Mouse (Mus musculus) ES-E14 (cell line): Measurements from ENCODE around the gene Apba2. TPM values are rescaled to one million over a fixed set of nuclear protein-coding genes. Genes with fewer than 3 reads are reported as not detected.

Experiments used
- DNase-seq: peaks from one replicate; pipeline ENCODE4 v3.0.0-alpha.2; 2013; ENCODE audit warnings: low read depth, low spot score
- H3K27ac ChIP-seq: 2 replicates; pipeline ENCODE4 v1.5.1; 2012; ENCODE audit warnings: low read depth, mild to moderate bottlenecking, low read length, moderate library complexity, mixed read lengths; ENCODE audit not compliant: poor library complexity, insufficient read depth, severe bottlenecking
- H3K36me3 ChIP-seq: 2 replicates; pipeline ENCODE4 v1.6.1; 2012; ENCODE audit warnings: mild to moderate bottlenecking, low read length, moderate library complexity, mixed read lengths; ENCODE audit not compliant: control insufficient read depth, poor library complexity, insufficient read depth, severe bottlenecking
- H3K4me1 ChIP-seq, 2 experiments: fragments of 150-350 bp in 1 of 2; sonication (generic) in 1 of 2; 2 replicates each; pipeline ENCODE4 v1.6.1; 2012; ENCODE audit warnings: low read length in 2 of 2, mild to moderate bottlenecking in 1 of 2, mixed read lengths in 1 of 2; ENCODE audit not compliant: control insufficient read depth in 2 of 2, insufficient read depth in 2 of 2, poor library complexity in 1 of 2
- H3K4me3 ChIP-seq, 2 experiments: fragments of 150-350 bp in 1 of 2; sonication (generic) in 1 of 2; 2 replicates each; pipeline ENCODE4 v1.5.1; 2012; ENCODE audit warnings: low read length in 2 of 2, low read depth in 1 of 2, mild to moderate bottlenecking in 1 of 2, mixed read lengths in 1 of 2; ENCODE audit not compliant: insufficient read depth in 1 of 2, poor library complexity in 1 of 2, severe bottlenecking in 1 of 2
- H3K9ac ChIP-seq: 2 replicates; pipeline ENCODE4 v1.6.1; 2012; ENCODE audit warnings: low read depth, mild to moderate bottlenecking, low read length, mixed read lengths; ENCODE audit not compliant: poor library complexity, insufficient read depth, severe bottlenecking
- H3K9me3 ChIP-seq: fragments of 150-350 bp; sonication (generic); 2 replicates; pipeline ENCODE4 v1.6.1; 2012; ENCODE audit warnings: low read depth, mild to moderate bottlenecking, low read length; ENCODE audit not compliant: control insufficient read depth, insufficient read depth
- CHD2 ChIP-seq: IDR thresholded peaks from 2 replicates; pipeline ENCODE4 v1.6.1; 2014; ENCODE audit warnings: mild to moderate bottlenecking, low read depth, low read length, inconsistent platforms
- HCFC1 ChIP-seq: IDR thresholded peaks from 2 replicates; pipeline ENCODE4 v1.6.1; 2012; ENCODE audit warnings: low read length, inconsistent platforms, borderline replicate concordance; ENCODE audit not compliant: insufficient read depth
- MAFK ChIP-seq: IDR thresholded peaks from 2 replicates; pipeline ENCODE4 v1.6.1; 2014; ENCODE audit warnings: mild to moderate bottlenecking, low read depth, low read length, inconsistent platforms; ENCODE audit not compliant: insufficient read depth
- ZC3H11A ChIP-seq: IDR thresholded peaks from 2 replicates; pipeline ENCODE4 v1.6.1; 2012; ENCODE audit warnings: low read depth, mild to moderate bottlenecking, inconsistent platforms, low read length, borderline replicate concordance
- ZNF384 ChIP-seq: IDR thresholded peaks from 2 replicates; pipeline ENCODE4 v1.6.1; 2012; ENCODE audit warnings: low read depth, low read length, inconsistent platforms
- in situ Hi-C, 2 experiments: fragments of 600-800 bp; cut with MboI; formaldehyde crosslinking; loops; one replicate each; pipeline ENCODE4 v1.15.1; 2025; ENCODE audit warnings: low sequenced_read_pairs in 2 of 2, inconsistent platforms in 1 of 2; ENCODE audit not compliant: unreplicated experiment in 2 of 2
- total RNA-seq: library from RNA; depleted of rRNA; stranded (reverse); fragments of 300-350 nt; gene quantifications from 2 replicates; pipeline ENCODE4 v1.2.3, GENCODE M21; 2012

Gene Apba2
- total RNA-seq, 1 experiment: 1.7 TPM

GRCm38 (mm10) chr7:64504691-64505231 lies 3.3 kb downstream of the Apba2 start:
- no peak for DNase-seq

GRCm38 (mm10) chr7:64505571-64505970 lies 4.1 kb downstream of the Apba2 start:
- Histone ChIP-seq H3K9ac (no peak overlapping the region), H3K36me3 (no peaks in the 10 kb centered on the region), H3K27ac (no peak overlapping the region), H3K4me1 (no peaks in the 10 kb centered on the region), H3K9me3 (no peaks in the 10 kb centered on the region), H3K4me3 (no peak overlapping the region)
- TF ChIP-seq CHD2 (no peak), ZC3H11A (no peak), MAFK (no peak), ZNF384 (no peak), HCFC1 (no peak)
- no peak for DNase-seq
- in situ Hi-C loops: no loop called here

More at GRCm38 (mm10) chr7:64504691-64505231, 3.3 kb downstream of the Apba2 start:
- H3K9ac ChIP-seq: no peak overlapping the region
- no peak overlapping the region for H3K27ac ChIP-seq
- no peak overlapping the region for H3K4me3 ChIP-seq
- H3K36me3 ChIP-seq: no peaks in the 10 kb centered on the region
- H3K4me1 ChIP-seq: no peaks in the 10 kb centered on the region
- in situ Hi-C loops: no loop called here
- TF ChIP-seq CHD2 (no peak), HCFC1 (no peak), MAFK (no peak), ZC3H11A (no peak), ZNF384 (no peak)
- no peaks in the 10 kb centered on the region for H3K9me3 ChIP-seq

GRCm38 (mm10) chr7:64508826-64509225 lies 7.3 kb downstream of the Apba2 start:
- Histone ChIP-seq H3K9ac (no peak overlapping the region), H3K9me3 (no peaks in the 10 kb centered on the region), H3K4me1 (no peaks in the 10 kb centered on the region), H3K4me3 (no peak overlapping the region), H3K27ac (no peak overlapping the region), H3K36me3 (no peaks in the 10 kb centered on the region)
- no peak for DNase-seq
- in situ Hi-C loops: no loop called here
- TF ChIP-seq ZNF384 (no peak), HCFC1 (no peak), ZC3H11A (no peak), MAFK (no peak), CHD2 (no peak)

GRCm38 (mm10) chr7:64509911-64510310 lies 8.4 kb downstream of the Apba2 start:
- Histone ChIP-seq H3K9ac (no peak overlapping the region), H3K9me3 (no peaks in the 10 kb centered on the region), H3K27ac (no peak overlapping the region), H3K4me1 (no peaks in the 10 kb centered on the region), H3K36me3 (no peaks in the 10 kb centered on the region), H3K4me3 (no peak overlapping the region)
- TF ChIP-seq MAFK (no peak), CHD2 (no peak), HCFC1 (no peak)
- no peak for DNase-seq
- in situ Hi-C loops: no loop called here
